Mouse (Mus musculus): ENCODE measurements around the gene Mup6.

DNA sequence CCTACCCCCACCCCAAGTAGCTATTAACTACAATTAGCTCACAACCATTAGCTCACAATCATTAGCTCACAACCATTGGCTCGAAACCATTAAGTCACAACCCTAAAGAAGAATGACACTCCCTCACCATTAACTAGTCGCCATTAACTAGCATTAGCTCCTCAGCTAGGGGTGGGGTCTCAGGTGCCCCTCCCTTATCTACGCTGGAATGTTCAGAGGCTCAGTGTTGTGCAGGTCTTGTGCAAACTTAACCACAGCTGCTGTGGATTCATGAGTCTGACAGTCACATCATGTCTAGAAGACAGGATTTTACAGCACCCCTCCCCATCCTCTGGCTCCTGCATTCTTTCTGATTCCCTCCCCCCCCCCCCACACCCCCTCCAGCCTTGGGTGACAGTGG is 36.4 kb upstream of the Mup6 start:
- TF ChIP-seq CTCF (IDR thresholded peaks at IDR 0.05; ENCODE audit: control insufficient read depth, insufficient read depth, low read length) (no peak), POLR2A (IDR thresholded peaks at IDR 0.05; ENCODE audit: borderline replicate concordance, control insufficient read depth, low read depth, low read length) (no peak)

All from bone marrow, adult 2 months (tissue).